Mouse (Mus musculus) embryonic facial prominence, embryonic 15.5 days (tissue): ENCODE measurements around the gene Kazald1. TPM values are rescaled to one million over a fixed set of nuclear protein-coding genes. Genes with fewer than 3 reads are reported as not detected.

ENCODE experiments used
- ATAC-seq: fragments of 200-750 bp; cut with Nextera tagmentation; 2 replicates; pipeline ENCODE4 v1.8.0; 2017; ENCODE audit warnings: low read depth, moderate TSS enrichment; ENCODE audit not compliant: insufficient number of reproducible peaks, low FRiP score, low TSS enrichment
- H3K27ac ChIP-seq: fragments of 300-500 bp; sonication (generic); replicated peaks from 2 replicates; pipeline ENCODE4 v1.5.1; 2015; ENCODE audit warnings: mild to moderate bottlenecking, inconsistent platforms
- H3K27me3 ChIP-seq: fragments of 300-500 bp; sonication (generic); 2 replicates; pipeline ENCODE4 v1.6.1; 2015; ENCODE audit warnings: inconsistent platforms
- H3K36me3 ChIP-seq: fragments of 300-500 bp; sonication (generic); 2 replicates; pipeline ENCODE4 v1.6.1; 2015; ENCODE audit warnings: mild to moderate bottlenecking, inconsistent platforms
- H3K4me1 ChIP-seq: fragments of 300-500 bp; sonication (generic); 2 replicates; pipeline ENCODE4 v1.6.1; 2015; ENCODE audit warnings: inconsistent platforms
- H3K4me2 ChIP-seq: fragments of 300-500 bp; sonication (generic); replicated peaks from 2 replicates; pipeline ENCODE4 v1.6.1; 2015; ENCODE audit warnings: mild to moderate bottlenecking, inconsistent platforms
- H3K4me3 ChIP-seq: fragments of 300-500 bp; sonication (generic); replicated peaks from 2 replicates; pipeline ENCODE4 v1.5.1; 2015; ENCODE audit warnings: mild to moderate bottlenecking, inconsistent platforms
- H3K9ac ChIP-seq: fragments of 300-500 bp; sonication (generic); 2 replicates; pipeline ENCODE4 v1.6.1; 2015; ENCODE audit warnings: inconsistent platforms
- H3K9me3 ChIP-seq: fragments of 300-500 bp; sonication (generic); replicated peaks from 2 replicates; pipeline ENCODE4 v1.6.1; 2016; ENCODE audit warnings: inconsistent platforms
- WGBS: fragments of 180-500 bp; shearing (Covaris S2); methylation state at CpG from one replicate; pipeline ENCODE4 v1.1.7; 2015; 5-methylcytosine and 5-hydroxymethylcytosine counted together
- polyA plus RNA-seq: library from polyadenylated mRNA; unstranded; fragments of >200 nt; fragmentation: Nextera tagmentation; extraction: Ambion mirVana; gene quantifications from 2 replicates; pipeline ENCODE4 v1.2.1, GENCODE M21; 2015

The Kazald1 gene
- polyA plus RNA-seq, 1 experiment from 2014 or later: 59.1 TPM

GRCm38 (mm10) chr19:45049523-45049922, 25.5 kb upstream of the Kazald1 start:
- ATAC-seq: no peak
- WGBS: 69% methylated on average over 9 of the region's 9 CpGs
- peaks cover 37% of the 10 kb centered on the region for H3K4me1 ChIP-seq
- H3K9me3 ChIP-seq: no peaks in the 10 kb centered on the region
- H3K27ac ChIP-seq: no peak overlapping the region
- H3K36me3 ChIP-seq: peaks cover 25% of the 10 kb centered on the region
- no peak overlapping the region for H3K4me3 ChIP-seq
- peaks cover 11% of the 10 kb centered on the region; the same call in 1 of the 2 replicates for H3K27me3 ChIP-seq
- H3K4me2 ChIP-seq: no peak overlapping the region
- no peak overlapping the region for H3K9ac ChIP-seq

GRCm38 (mm10) chr19:45053451-45053850, 21.6 kb upstream of the Kazald1 start:
- no peaks in the 10 kb centered on the region for H3K27me3 ChIP-seq
- ATAC-seq: no peak
- no peaks in the 10 kb centered on the region for H3K9me3 ChIP-seq
- peaks cover 30% of the 10 kb centered on the region for H3K36me3 ChIP-seq
- peaks cover 40% of the 10 kb centered on the region for H3K4me1 ChIP-seq
- no peak overlapping the region for H3K4me2 ChIP-seq
- H3K4me3 ChIP-seq: no peak overlapping the region
- no peak overlapping the region for H3K9ac ChIP-seq
- H3K27ac ChIP-seq: no peak overlapping the region
- WGBS: 93% methylated on average over 8 of the region's 8 CpGs

- H3K4me2 ChIP-seq: no peak overlapping the region
- H3K36me3 ChIP-seq: peaks cover 30% of the 10 kb centered on the region
- no peak overlapping the region for H3K9ac ChIP-seq
- H3K4me1 ChIP-seq: peaks cover 36% of the 10 kb centered on the region
- no peaks in the 10 kb centered on the region for H3K27me3 ChIP-seq
- H3K27ac ChIP-seq: peak overlapping the region; percentile 65
- no peaks in the 10 kb centered on the region for H3K9me3 ChIP-seq
- no peak for ATAC-seq
- 71% methylated on average over 6 of the region's 6 CpGs for WGBS
- no peak overlapping the region for H3K4me3 ChIP-seq
Observed at GRCm38 (mm10) chr19:45054892-45055690, 19.9 kb upstream of the Kazald1 start.

GRCm38 (mm10) chr19:45056364-45056763, 18.7 kb upstream of the Kazald1 start:
- no peak for ATAC-seq
- Histone ChIP-seq H3K4me3 (no peak overlapping the region), H3K9ac (no peak overlapping the region), H3K9me3 (no peaks in the 10 kb centered on the region), H3K27ac (0 out of 2 replicates have a peak overlapping the region, but pooled peaks have one; percentile 97), H3K4me2 (no peak overlapping the region), H3K36me3 (peaks cover 30% of the 10 kb centered on the region), H3K27me3 (no peaks in the 10 kb centered on the region), H3K4me1 (peaks cover 36% of the 10 kb centered on the region)
- 49% methylated on average over 4 of the region's 4 CpGs for WGBS

- Histone ChIP-seq H3K36me3 (peaks cover 22% of the 10 kb centered on the region), H3K9ac (peak overlapping the region; percentile 26; the same call in 1 of the 2 replicates), H3K4me2 (peak overlapping the region; percentile 75), H3K4me3 (peak overlapping the region; percentile 60), H3K4me1 (peaks cover 36% of the 10 kb centered on the region), H3K27me3 (no peaks in the 10 kb centered on the region), H3K27ac (peak overlapping the region; percentile 97), H3K9me3 (no peaks in the 10 kb centered on the region)
- 66% methylated on average over 7 of the region's 7 CpGs for WGBS
- no peak for ATAC-seq
Observed at GRCm38 (mm10) chr19:45056908-45057698, 17.9 kb upstream of the Kazald1 start.

GRCm38 (mm10) chr19:45057724-45058112, 17.3 kb upstream of the Kazald1 start:
- ATAC-seq: no peak
- 32% methylated on average over 7 of the region's 7 CpGs for WGBS
- Histone ChIP-seq H3K36me3 (peaks cover 16% of the 10 kb centered on the region), H3K4me2 (peak overlapping the region; percentile 75), H3K9ac (peak overlapping the region; percentile 37), H3K27me3 (no peaks in the 10 kb centered on the region), H3K4me1 (peaks cover 36% of the 10 kb centered on the region), H3K4me3 (peak overlapping the region; percentile 60), H3K9me3 (no peaks in the 10 kb centered on the region), H3K27ac (peak overlapping the region; percentile 97)

GRCm38 (mm10) chr19:45058113-45058839, 16.8 kb upstream of the Kazald1 start:
- Histone ChIP-seq H3K9ac (peak overlapping the region; percentile 72), H3K36me3 (peaks cover 10% of the 10 kb centered on the region), H3K27ac (peak overlapping the region; percentile 97), H3K9me3 (no peaks in the 10 kb centered on the region), H3K4me1 (peaks cover 36% of the 10 kb centered on the region), H3K4me3 (peak overlapping the region; percentile 60), H3K27me3 (no peaks in the 10 kb centered on the region), H3K4me2 (peak overlapping the region; percentile 75)
- WGBS: under 1% methylated on average over 34 of the region's 34 CpGs
- peak; percentile 94 for ATAC-seq

- H3K27me3 ChIP-seq: peaks cover 2% of the 10 kb centered on the region
- ATAC-seq: no peak
- WGBS: under 1% methylated on average over 14 of the region's 14 CpGs
Observed at GRCm38 (mm10) chr19:45058841-45059240, 16.2 kb upstream of the Kazald1 start.

GRCm38 (mm10) chr19:45063565-45064292, 11.3 kb upstream of the Kazald1 start:
- Histone ChIP-seq H3K9me3 (no peaks in the 10 kb centered on the region), H3K4me3 (no peak overlapping the region), H3K36me3 (no peaks in the 10 kb centered on the region), H3K4me1 (peaks cover 8% of the 10 kb centered on the region; the same call in 1 of the 2 replicates), H3K27me3 (peaks cover 51% of the 10 kb centered on the region), H3K27ac (no peak overlapping the region), H3K9ac (no peak overlapping the region), H3K4me2 (no peak overlapping the region)
- WGBS: 43% methylated on average over 20 of the region's 20 CpGs
- ATAC-seq: no peak

More at GRCm38 (mm10) chr19:45058841-45059240, 16.2 kb upstream of the Kazald1 start:
- Histone ChIP-seq H3K9me3 (no peaks in the 10 kb centered on the region), H3K4me3 (peak overlapping the region; percentile 60), H3K27ac (peak overlapping the region; percentile 97), H3K36me3 (0 out of 2 replicates have a peak, but pooled peaks cover 6% of the 10 kb centered on the region), H3K4me1 (peaks cover 36% of the 10 kb centered on the region), H3K4me2 (peak overlapping the region; percentile 75), H3K9ac (peak overlapping the region; percentile 72)

- H3K9ac ChIP-seq: no peak overlapping the region
- H3K27ac ChIP-seq: no peak overlapping the region
- peaks cover 60% of the 10 kb centered on the region for H3K27me3 ChIP-seq
- no peaks in the 10 kb centered on the region for H3K4me1 ChIP-seq
- 5% methylated on average over 21 of the region's 21 CpGs for WGBS
- no peaks in the 10 kb centered on the region for H3K9me3 ChIP-seq
- no peak overlapping the region for H3K4me3 ChIP-seq
- H3K36me3 ChIP-seq: no peaks in the 10 kb centered on the region
- H3K4me2 ChIP-seq: no peak overlapping the region
- no peak for ATAC-seq
Observed at GRCm38 (mm10) chr19:45065226-45065625, 9.8 kb upstream of the Kazald1 start.
